Mouse (Mus musculus) cerebral cortex, adult 2 months (tissue): ENCODE measurements around the gene Keap1.

ENCODE experiments used
- WGBS: fragments of 180-500 bp; shearing (Covaris S2); methylation state at CpG from one replicate; pipeline ENCODE4 v1.1.7; 2018; 5-methylcytosine and 5-hydroxymethylcytosine counted together

The Keap1 gene

GRCm38 (mm10) chr9:21238733-21239464 is at the start of gene Keap1:
Gene Keap1 (minus strand): TSS chr9:21239361.
- under 1% methylated on average over 88 of the region's 90 CpGs for WGBS

GRCm38 (mm10) chr9:21288404-21289336 is 49.5 kb upstream of the Keap1 start:
- 71% methylated on average over 13 of the region's 13 CpGs for WGBS

GRCm38 (mm10) chr9:21287571-21288402 is 48.6 kb upstream of the Keap1 start, which contains the start of gene Kri1:
Gene Kri1 (minus strand): TSS chr9:21287969.
- WGBS = under 1% methylated on average over 59 of the region's 59 CpGs

GRCm38 (mm10) chr9:21286753-21287152 is 47.6 kb upstream of the Keap1 start:
- 41% methylated on average over 3 of the region's 3 CpGs for WGBS

- WGBS = 86% methylated on average over 3 of the region's 3 CpGs
Observed at GRCm38 (mm10) chr9:21283994-21284393, 44.8 kb upstream of the Keap1 start.

- 89% methylated on average over 5 of the region's 5 CpGs for WGBS
Observed at GRCm38 (mm10) chr9:21283591-21283990, 44.4 kb upstream of the Keap1 start.

GRCm38 (mm10) chr9:21277776-21278175 is 38.6 kb upstream of the Keap1 start:
- 91% methylated on average over 5 of the region's 5 CpGs for WGBS

- WGBS = 78% methylated on average over 8 of the region's 8 CpGs
Observed at GRCm38 (mm10) chr9:21276307-21276706, 37.1 kb upstream of the Keap1 start.

GRCm38 (mm10) chr9:21275727-21276126 is 36.6 kb upstream of the Keap1 start:
- WGBS = 88% methylated on average over 12 of the region's 12 CpGs

GRCm38 (mm10) chr9:21275013-21275710 is 36.0 kb upstream of the Keap1 start:
- 81% methylated on average over 7 of the region's 7 CpGs for WGBS

GRCm38 (mm10) chr9:21274336-21274735 is 35.2 kb upstream of the Keap1 start:
- WGBS = 73% methylated on average over 3 of the region's 3 CpGs

GRCm38 (mm10) chr9:21273520-21274228 is 34.5 kb upstream of the Keap1 start:
- WGBS = 72% methylated on average over 7 of the region's 7 CpGs

- WGBS = 81% methylated on average over 8 of the region's 8 CpGs
Observed at GRCm38 (mm10) chr9:21273094-21273493, 33.9 kb upstream of the Keap1 start.

- WGBS = 90% methylated on average over 9 of the region's 9 CpGs
Observed at GRCm38 (mm10) chr9:21272391-21272790, 33.2 kb upstream of the Keap1 start.

- WGBS = 70% methylated on average over 5 of the region's 5 CpGs
Observed at GRCm38 (mm10) chr9:21269590-21269989, 30.4 kb upstream of the Keap1 start.

GRCm38 (mm10) chr9:21268305-21268704 is 29.1 kb upstream of the Keap1 start:
- 95% methylated on average over 16 of the region's 16 CpGs for WGBS

- WGBS = 85% methylated on average over 5 of the region's 5 CpGs
Observed at GRCm38 (mm10) chr9:21266889-21267288, 27.7 kb upstream of the Keap1 start.

GRCm38 (mm10) chr9:21265611-21266010 is 26.4 kb upstream of the Keap1 start:
- 3% methylated on average over 11 of the region's 11 CpGs for WGBS

- WGBS = under 1% methylated on average over 49 of the region's 49 CpGs
Observed at GRCm38 (mm10) chr9:21265000-21265561, 25.9 kb upstream of the Keap1 start, which contains the start of gene Atg4d. Gene Atg4d (plus strand): TSS chr9:21265293.
